Mouse (Mus musculus): ENCODE measurements around the gene Vsig10. TPM values are rescaled to one million over a fixed set of nuclear protein-coding genes. Genes with fewer than 3 reads are reported as not detected.

Gene Vsig10
- polyA plus RNA-seq, 1 experiment from 2014 or later: 6.1 TPM

DNA sequence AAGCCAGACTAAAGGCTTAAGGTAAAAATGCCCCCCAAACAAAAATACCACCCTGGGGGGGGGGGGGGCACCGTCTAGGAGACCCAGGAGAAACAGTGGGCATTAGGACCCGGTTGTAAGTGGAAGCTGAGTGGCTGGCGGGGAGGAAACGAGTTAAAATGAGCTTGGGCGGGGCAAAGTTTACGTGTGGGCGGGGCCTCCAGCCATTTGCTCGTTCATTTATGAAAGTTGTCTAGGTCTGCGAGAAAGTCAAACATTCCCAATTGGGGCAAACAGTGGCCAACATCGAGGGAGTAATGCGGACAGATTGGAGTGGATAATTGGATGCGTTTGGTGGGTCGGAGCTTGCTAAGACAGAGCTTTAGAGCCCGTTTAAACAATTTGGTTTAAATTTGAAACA lies 5.5 kb upstream of the Vsig10 start:
- no peaks in the 10 kb centered on the region for H3K27me3 ChIP-seq (ENCODE audit: control insufficient read depth, insufficient read depth, low read length)
- H3K36me3 ChIP-seq (ENCODE audit: control insufficient read depth, insufficient read depth): no peaks in the 10 kb centered on the region
- H3K27ac ChIP-seq (ENCODE audit: low read length): no peak overlapping the region
- WGBS: 20% methylated on average over 14 of the region's 14 CpGs
- no peaks in the 10 kb centered on the region for H3K9me3 ChIP-seq (replicated peaks; ENCODE audit: control insufficient read depth, low read length)
- peaks cover 9% of the 10 kb centered on the region for H3K4me1 ChIP-seq (ENCODE audit: control insufficient read depth, insufficient read depth, low read length)
- ATAC-seq (replicated peaks; ENCODE audit: extremely low read depth, insufficient read depth, low FRiP score): no peak
- peak overlapping the region; percentile 44 for H3K4me3 ChIP-seq (ENCODE audit: low read length)
- peak overlapping the region; percentile 60 for H3K4me2 ChIP-seq (ENCODE audit: low read depth, low read length)
- no peak overlapping the region for H3K9ac ChIP-seq (ENCODE audit: low read length)

DNA sequence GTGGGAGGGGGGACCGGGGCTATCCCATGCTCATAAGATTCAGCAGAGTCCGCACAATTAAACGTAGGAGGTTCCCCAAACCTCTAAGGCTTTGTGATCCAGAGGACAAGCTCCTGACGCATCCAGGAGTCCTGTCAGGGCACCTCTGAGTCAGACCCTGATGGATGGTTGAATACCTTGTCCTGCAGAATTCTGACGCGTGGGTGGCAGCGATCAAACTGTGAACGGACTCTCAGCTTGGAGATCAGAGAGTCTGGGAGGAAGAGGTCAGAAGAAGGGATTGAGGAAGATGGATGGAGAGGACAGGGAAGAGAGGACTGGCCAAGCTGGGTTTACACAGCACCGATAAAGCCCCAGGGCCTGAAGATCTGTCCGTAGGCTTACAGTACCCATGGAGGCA lies 5.0 kb upstream of the Vsig10 start:
- H3K27ac ChIP-seq (ENCODE audit: low read length): no peak overlapping the region
- no peaks in the 10 kb centered on the region for H3K27me3 ChIP-seq (ENCODE audit: control insufficient read depth, insufficient read depth, low read length)
- ATAC-seq (replicated peaks; ENCODE audit: extremely low read depth, insufficient read depth, low FRiP score): no peak
- no peaks in the 10 kb centered on the region for H3K9me3 ChIP-seq (replicated peaks; ENCODE audit: control insufficient read depth, low read length)
- 31% methylated on average over 10 of the region's 10 CpGs for WGBS
- H3K9ac ChIP-seq (ENCODE audit: low read length): no peak overlapping the region
- peak overlapping the region; percentile 60 for H3K4me2 ChIP-seq (ENCODE audit: low read depth, low read length)
- H3K36me3 ChIP-seq (ENCODE audit: control insufficient read depth, insufficient read depth): no peaks in the 10 kb centered on the region
- H3K4me3 ChIP-seq (ENCODE audit: low read length): peak overlapping the region; percentile 44
- H3K4me1 ChIP-seq (ENCODE audit: control insufficient read depth, insufficient read depth, low read length): peaks cover 9% of the 10 kb centered on the region

DNA sequence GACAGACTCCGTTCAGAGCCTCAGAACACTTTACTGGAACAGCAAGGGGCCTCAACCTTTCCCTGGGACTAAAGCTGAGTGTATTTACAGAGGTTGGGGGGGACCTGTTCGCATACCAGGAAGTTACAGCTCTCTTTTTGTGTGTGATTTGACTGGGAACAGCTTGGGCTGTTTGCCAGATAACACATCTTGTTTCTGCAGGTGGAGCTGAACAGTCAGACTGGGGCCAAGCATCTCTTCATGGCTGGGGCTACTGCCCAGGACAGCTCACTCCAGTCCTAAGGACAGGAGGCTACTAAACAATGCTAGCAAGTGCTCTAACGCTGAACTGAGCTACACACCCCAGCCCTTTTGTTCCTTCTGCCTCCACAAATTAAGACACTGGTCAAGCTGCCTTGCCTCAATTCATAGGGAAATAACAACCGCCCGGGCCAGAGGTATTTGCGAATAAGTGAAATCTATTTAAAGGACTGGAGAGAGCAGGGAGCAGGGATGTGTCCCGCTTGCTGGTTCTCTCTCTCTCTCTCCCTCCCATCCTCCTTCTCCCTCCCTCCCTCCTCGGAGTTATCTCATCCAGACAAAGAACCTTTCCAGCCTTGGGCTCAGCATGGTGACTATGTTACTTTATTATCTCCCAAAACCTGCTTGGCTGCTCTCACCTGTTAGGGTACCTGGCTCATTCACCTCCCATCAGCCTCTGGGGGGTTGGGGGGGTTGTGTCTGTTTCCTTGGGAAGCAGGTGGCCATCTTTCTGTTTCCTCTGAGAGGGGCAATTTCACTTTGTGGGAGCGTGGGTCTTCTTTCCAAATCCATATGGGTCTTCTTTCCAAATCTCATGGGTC lies 4.1 kb upstream of the Vsig10 start:
- Histone ChIP-seq H3K27ac (ENCODE audit: low read length) (no peak overlapping the region), H3K4me1 (ENCODE audit: control insufficient read depth, insufficient read depth, low read length) (peaks cover 9% of the 10 kb centered on the region), H3K4me2 (ENCODE audit: low read depth, low read length) (no peak overlapping the region), H3K9ac (ENCODE audit: low read length) (no peak overlapping the region), H3K4me3 (ENCODE audit: low read length) (no peak overlapping the region), H3K36me3 (ENCODE audit: control insufficient read depth, insufficient read depth) (no peaks in the 10 kb centered on the region), H3K27me3 (ENCODE audit: control insufficient read depth, insufficient read depth, low read length) (no peaks in the 10 kb centered on the region), H3K9me3 (replicated peaks; ENCODE audit: control insufficient read depth, low read length) (no peaks in the 10 kb centered on the region)
- WGBS: 27% methylated on average over 9 of the region's 9 CpGs
- ATAC-seq (replicated peaks; ENCODE audit: extremely low read depth, insufficient read depth, low FRiP score): no peak

DNA sequence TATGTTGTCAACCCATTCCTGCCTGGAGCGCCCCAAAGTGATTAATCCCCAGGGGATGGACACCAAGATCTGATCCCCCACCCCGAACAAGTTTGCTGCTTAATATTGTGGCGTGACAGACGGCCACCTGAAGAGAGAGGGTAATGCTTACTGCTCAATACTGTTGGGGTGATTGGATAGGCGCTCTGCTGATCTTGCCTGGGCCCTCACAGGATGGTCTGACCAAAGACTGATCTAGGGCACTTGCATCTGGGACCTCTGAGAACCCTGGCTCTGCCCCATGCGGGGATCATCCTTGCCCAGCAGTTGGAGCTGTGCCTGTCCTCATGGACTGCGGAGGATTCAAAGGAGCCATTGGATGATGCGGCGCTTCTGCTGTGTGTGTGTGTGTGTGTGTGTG lies 4.9 kb downstream of the Vsig10 start:
- 83% methylated on average over 9 of the region's 9 CpGs for WGBS
- Histone ChIP-seq H3K4me3 (ENCODE audit: low read length) (no peak overlapping the region), H3K36me3 (ENCODE audit: control insufficient read depth, insufficient read depth) (no peaks in the 10 kb centered on the region), H3K4me1 (ENCODE audit: control insufficient read depth, insufficient read depth, low read length) (peaks cover 5% of the 10 kb centered on the region; the same call in 1 of the 2 replicates), H3K27me3 (ENCODE audit: control insufficient read depth, insufficient read depth, low read length) (no peaks in the 10 kb centered on the region), H3K9me3 (replicated peaks; ENCODE audit: control insufficient read depth, low read length) (no peaks in the 10 kb centered on the region), H3K4me2 (ENCODE audit: low read depth, low read length) (no peak overlapping the region), H3K27ac (ENCODE audit: low read length) (no peak overlapping the region), H3K9ac (ENCODE audit: low read length) (no peak overlapping the region)
- ATAC-seq (replicated peaks; ENCODE audit: extremely low read depth, insufficient read depth, low FRiP score): no peak

DNA sequence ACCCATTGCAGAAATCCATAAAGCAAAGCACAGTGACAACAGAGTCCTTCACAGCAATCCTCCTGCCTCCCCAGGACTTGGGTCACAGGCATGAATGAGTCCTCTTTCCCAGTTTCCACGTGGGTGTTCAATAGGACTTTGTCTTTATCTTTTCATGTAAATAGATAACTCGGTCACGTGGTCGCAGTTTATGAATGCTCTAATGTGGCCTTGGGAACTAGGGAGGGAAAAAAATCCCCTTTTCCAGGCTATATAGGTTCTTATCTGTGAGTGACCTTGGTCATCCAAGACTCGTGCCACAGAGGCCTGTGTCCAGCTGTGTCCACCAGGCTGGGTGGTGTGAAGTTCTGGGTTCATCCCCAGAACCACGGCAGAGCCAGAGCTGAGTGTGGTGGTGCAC lies 7.5 kb downstream of the Vsig10 start:
- Histone ChIP-seq H3K9me3 (replicated peaks; ENCODE audit: control insufficient read depth, low read length) (no peaks in the 10 kb centered on the region), H3K36me3 (ENCODE audit: control insufficient read depth, insufficient read depth) (no peaks in the 10 kb centered on the region), H3K27ac (ENCODE audit: low read length) (no peak overlapping the region), H3K9ac (ENCODE audit: low read length) (no peak overlapping the region), H3K4me1 (ENCODE audit: control insufficient read depth, insufficient read depth, low read length) (no peaks in the 10 kb centered on the region), H3K27me3 (ENCODE audit: control insufficient read depth, insufficient read depth, low read length) (no peaks in the 10 kb centered on the region), H3K4me2 (ENCODE audit: low read depth, low read length) (no peak overlapping the region), H3K4me3 (ENCODE audit: low read length) (no peak overlapping the region)
- no peak for ATAC-seq (replicated peaks; ENCODE audit: extremely low read depth, insufficient read depth, low FRiP score)
- 56% methylated on average over 6 of the region's 6 CpGs for WGBS

DNA sequence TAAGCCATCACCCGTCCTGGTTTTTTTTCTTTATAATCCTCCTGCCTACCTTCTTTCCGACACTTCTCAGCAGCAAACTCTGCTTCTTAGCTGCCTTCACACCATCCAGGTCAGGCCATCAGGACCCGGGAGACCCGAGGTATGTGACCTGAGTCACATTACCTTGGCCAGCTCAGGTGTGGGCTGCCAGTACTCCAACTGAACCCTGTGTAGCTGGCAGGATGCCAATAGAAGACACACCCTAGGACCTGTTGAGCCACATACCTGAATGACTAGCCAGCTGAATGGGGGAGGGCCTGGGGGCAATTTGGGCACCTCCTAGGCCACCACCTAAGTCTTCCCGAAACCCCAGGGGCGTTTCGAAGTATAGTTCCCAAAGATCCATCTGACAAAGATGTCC lies 11.6 kb downstream of the Vsig10 start:
- H3K27me3 ChIP-seq (ENCODE audit: control insufficient read depth, insufficient read depth, low read length): no peaks in the 10 kb centered on the region

DNA sequence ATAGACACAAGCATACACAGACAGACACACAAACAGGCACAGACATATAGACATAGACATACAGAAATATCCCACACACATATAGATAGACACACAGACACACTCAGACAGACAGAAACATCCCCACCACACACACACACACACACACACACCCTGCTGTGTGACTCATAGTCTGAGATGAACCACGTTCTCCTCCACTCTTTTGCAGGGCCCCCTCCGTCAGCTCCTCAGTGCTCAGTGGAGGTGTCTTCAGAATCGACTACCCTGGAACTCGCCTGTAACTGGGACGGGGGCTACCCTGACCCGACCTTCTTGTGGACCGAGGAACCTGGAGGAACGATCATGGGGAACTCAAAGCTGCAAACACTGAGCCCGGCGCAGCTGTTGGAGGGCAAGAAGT lies 19.1 kb downstream of the Vsig10 start:
- 85% methylated on average over 10 of the region's 10 CpGs for WGBS
- H3K4me3 ChIP-seq (ENCODE audit: low read length): no peak overlapping the region
- ATAC-seq (replicated peaks; ENCODE audit: extremely low read depth, insufficient read depth, low FRiP score): no peak

More for the DNA sequence above, 11.6 kb downstream of the Vsig10 start:
- Histone ChIP-seq H3K4me1 (ENCODE audit: control insufficient read depth, insufficient read depth, low read length) (no peaks in the 10 kb centered on the region), H3K9ac (ENCODE audit: low read length) (no peak overlapping the region), H3K9me3 (replicated peaks; ENCODE audit: control insufficient read depth, low read length) (no peaks in the 10 kb centered on the region), H3K36me3 (ENCODE audit: control insufficient read depth, insufficient read depth) (peaks cover 6% of the 10 kb centered on the region; the same call in 1 of the 2 replicates), H3K4me2 (ENCODE audit: low read depth, low read length) (no peak overlapping the region), H3K27ac (ENCODE audit: low read length) (no peak overlapping the region), H3K4me3 (ENCODE audit: low read length) (no peak overlapping the region)
- 89% methylated on average over 7 of the region's 7 CpGs for WGBS
- ATAC-seq (replicated peaks; ENCODE audit: extremely low read depth, insufficient read depth, low FRiP score): no peak

DNA sequence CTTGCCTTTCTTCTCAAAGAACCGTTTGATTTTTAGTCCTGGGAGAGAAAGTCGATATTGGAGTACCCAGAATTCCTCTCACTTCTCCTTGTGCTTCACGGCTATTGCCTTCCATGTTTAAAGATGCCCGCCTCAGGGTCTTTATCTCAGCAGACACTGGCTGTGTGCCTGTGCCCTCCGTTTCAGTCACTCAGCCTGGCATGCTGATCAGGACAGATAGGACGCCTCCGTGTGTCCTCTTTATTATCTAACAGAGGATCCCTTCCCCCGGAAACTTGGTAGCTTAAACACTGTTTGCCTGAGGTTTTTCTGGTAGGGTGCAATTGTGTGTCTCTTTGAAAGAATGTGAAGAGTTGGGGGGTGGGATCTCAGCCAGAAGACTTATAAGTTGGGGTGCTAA lies 19.6 kb downstream of the Vsig10 start:
- ATAC-seq (replicated peaks; ENCODE audit: extremely low read depth, insufficient read depth, low FRiP score): no peak
- no peaks in the 10 kb centered on the region for H3K4me1 ChIP-seq (ENCODE audit: control insufficient read depth, insufficient read depth, low read length)
- no peak overlapping the region for H3K9ac ChIP-seq (ENCODE audit: low read length)
- H3K9me3 ChIP-seq (replicated peaks; ENCODE audit: control insufficient read depth, low read length): peaks cover 2% of the 10 kb centered on the region; the same call in 1 of the 2 replicates
- no peaks in the 10 kb centered on the region for H3K27me3 ChIP-seq (ENCODE audit: control insufficient read depth, insufficient read depth, low read length)
- no peak overlapping the region for H3K27ac ChIP-seq (ENCODE audit: low read length)
- H3K4me3 ChIP-seq (ENCODE audit: low read length): no peak overlapping the region
- no peak overlapping the region for H3K4me2 ChIP-seq (ENCODE audit: low read depth, low read length)
- WGBS: 79% methylated on average over 8 of the region's 8 CpGs
- H3K36me3 ChIP-seq (ENCODE audit: control insufficient read depth, insufficient read depth): peaks cover 29% of the 10 kb centered on the region

More for the DNA sequence above, 19.1 kb downstream of the Vsig10 start:
- Histone ChIP-seq H3K4me2 (ENCODE audit: low read depth, low read length) (no peak overlapping the region), H3K4me1 (ENCODE audit: control insufficient read depth, insufficient read depth, low read length) (no peaks in the 10 kb centered on the region), H3K9me3 (replicated peaks; ENCODE audit: control insufficient read depth, low read length) (peaks cover 2% of the 10 kb centered on the region; the same call in 1 of the 2 replicates), H3K27ac (ENCODE audit: low read length) (no peak overlapping the region), H3K27me3 (ENCODE audit: control insufficient read depth, insufficient read depth, low read length) (no peaks in the 10 kb centered on the region), H3K9ac (ENCODE audit: low read length) (no peak overlapping the region), H3K36me3 (ENCODE audit: control insufficient read depth, insufficient read depth) (peaks cover 29% of the 10 kb centered on the region)

DNA sequence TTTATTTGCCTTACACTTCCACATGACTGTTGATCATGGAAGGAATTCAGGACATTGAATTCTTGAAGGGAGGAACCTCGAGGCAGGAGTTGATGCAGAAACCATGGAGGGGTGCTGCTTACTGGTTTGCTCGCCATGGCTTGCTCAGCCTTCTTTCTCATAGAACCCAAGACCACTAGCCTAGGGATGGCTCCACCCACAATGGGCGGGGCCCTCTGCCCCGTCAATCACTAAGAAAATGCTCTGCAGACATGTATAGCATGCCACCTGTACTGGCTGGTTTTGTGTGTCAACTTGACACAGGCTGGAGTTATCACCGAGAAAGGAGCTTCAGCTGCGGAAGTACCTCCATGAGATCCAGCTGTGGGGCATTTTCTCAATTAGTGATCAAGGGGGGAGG lies 21.2 kb downstream of the Vsig10 start:
- 77% methylated on average over 6 of the region's 6 CpGs for WGBS
- no peak overlapping the region for H3K4me3 ChIP-seq (ENCODE audit: low read length)
- no peaks in the 10 kb centered on the region for H3K27me3 ChIP-seq (ENCODE audit: control insufficient read depth, insufficient read depth, low read length)
- H3K9me3 ChIP-seq (replicated peaks; ENCODE audit: control insufficient read depth, low read length): peaks cover 2% of the 10 kb centered on the region; the same call in 1 of the 2 replicates
- no peak for ATAC-seq (replicated peaks; ENCODE audit: extremely low read depth, insufficient read depth, low FRiP score)
- no peaks in the 10 kb centered on the region for H3K4me1 ChIP-seq (ENCODE audit: control insufficient read depth, insufficient read depth, low read length)
- no peak overlapping the region for H3K4me2 ChIP-seq (ENCODE audit: low read depth, low read length)
- peaks cover 28% of the 10 kb centered on the region for H3K36me3 ChIP-seq (ENCODE audit: control insufficient read depth, insufficient read depth)
- no peak overlapping the region for H3K27ac ChIP-seq (ENCODE audit: low read length)
- H3K9ac ChIP-seq (ENCODE audit: low read length): no peak overlapping the region
